Mouse (Mus musculus) ES-E14 (cell line): ENCODE measurements around the gene Ythdf1. TPM values are rescaled to one million over a fixed set of nuclear protein-coding genes. Genes with fewer than 3 reads are reported as not detected.
A peak's percentile ranks its signal among the peaks of the same experiment; 100 is the strongest.

Experiments used
- DNase-seq: peaks from one replicate; pipeline ENCODE4 v3.0.0-alpha.2; 2013; ENCODE audit warnings: low read depth, low spot score
- H3K27ac ChIP-seq: 2 replicates; pipeline ENCODE4 v1.5.1; 2012; ENCODE audit warnings: low read depth, mild to moderate bottlenecking, low read length, moderate library complexity, mixed read lengths; ENCODE audit not compliant: poor library complexity, insufficient read depth, severe bottlenecking
- H3K36me3 ChIP-seq: 2 replicates; pipeline ENCODE4 v1.6.1; 2012; ENCODE audit warnings: mild to moderate bottlenecking, low read length, moderate library complexity, mixed read lengths; ENCODE audit not compliant: control insufficient read depth, poor library complexity, insufficient read depth, severe bottlenecking
- H3K4me1 ChIP-seq, 2 experiments: fragments of 150-350 bp in 1 of 2; sonication (generic) in 1 of 2; 2 replicates each; pipeline ENCODE4 v1.6.1; 2012; ENCODE audit warnings: low read length in 2 of 2, mild to moderate bottlenecking in 1 of 2, mixed read lengths in 1 of 2; ENCODE audit not compliant: control insufficient read depth in 2 of 2, insufficient read depth in 2 of 2, poor library complexity in 1 of 2
- H3K4me3 ChIP-seq, 2 experiments: fragments of 150-350 bp in 1 of 2; sonication (generic) in 1 of 2; 2 replicates each; pipeline ENCODE4 v1.5.1; 2012; ENCODE audit warnings: low read length in 2 of 2, low read depth in 1 of 2, mild to moderate bottlenecking in 1 of 2, mixed read lengths in 1 of 2; ENCODE audit not compliant: insufficient read depth in 1 of 2, poor library complexity in 1 of 2, severe bottlenecking in 1 of 2
- H3K9ac ChIP-seq: 2 replicates; pipeline ENCODE4 v1.6.1; 2012; ENCODE audit warnings: low read depth, mild to moderate bottlenecking, low read length, mixed read lengths; ENCODE audit not compliant: poor library complexity, insufficient read depth, severe bottlenecking
- H3K9me3 ChIP-seq: fragments of 150-350 bp; sonication (generic); 2 replicates; pipeline ENCODE4 v1.6.1; 2012; ENCODE audit warnings: low read depth, mild to moderate bottlenecking, low read length; ENCODE audit not compliant: control insufficient read depth, insufficient read depth
- CHD2 ChIP-seq: IDR thresholded peaks from 2 replicates; pipeline ENCODE4 v1.6.1; 2014; ENCODE audit warnings: mild to moderate bottlenecking, low read depth, low read length, inconsistent platforms
- HCFC1 ChIP-seq: IDR thresholded peaks from 2 replicates; pipeline ENCODE4 v1.6.1; 2012; ENCODE audit warnings: low read length, inconsistent platforms, borderline replicate concordance; ENCODE audit not compliant: insufficient read depth
- MAFK ChIP-seq: IDR thresholded peaks from 2 replicates; pipeline ENCODE4 v1.6.1; 2014; ENCODE audit warnings: mild to moderate bottlenecking, low read depth, low read length, inconsistent platforms; ENCODE audit not compliant: insufficient read depth
- ZC3H11A ChIP-seq: IDR thresholded peaks from 2 replicates; pipeline ENCODE4 v1.6.1; 2012; ENCODE audit warnings: low read depth, mild to moderate bottlenecking, inconsistent platforms, low read length, borderline replicate concordance
- ZNF384 ChIP-seq: IDR thresholded peaks from 2 replicates; pipeline ENCODE4 v1.6.1; 2012; ENCODE audit warnings: low read depth, low read length, inconsistent platforms
- in situ Hi-C, 2 experiments: fragments of 600-800 bp; cut with MboI; formaldehyde crosslinking; loops; one replicate each; pipeline ENCODE4 v1.15.1; 2025; ENCODE audit warnings: low sequenced_read_pairs in 2 of 2, inconsistent platforms in 1 of 2; ENCODE audit not compliant: unreplicated experiment in 2 of 2
- total RNA-seq: library from RNA; depleted of rRNA; stranded (reverse); fragments of 300-350 nt; gene quantifications from 2 replicates; pipeline ENCODE4 v1.2.3, GENCODE M21; 2012

Gene Ythdf1
- total RNA-seq, 1 experiment = 58.4 TPM

- peak overlapping the region; percentile 85 for H3K27ac ChIP-seq
- H3K9me3 ChIP-seq = no peaks in the 10 kb centered on the region
- in situ Hi-C loops = no loop called here
- no peaks in the 10 kb centered on the region for H3K36me3 ChIP-seq
- TF ChIP-seq ZNF384 (no peak), ZC3H11A (no peak), CHD2 (no peak), MAFK (no peak), HCFC1 (no peak)
- peak; percentile 50 for DNase-seq
- H3K4me1 ChIP-seq = peaks cover 4 to 37% of the 10 kb centered on the region in 2 experiments; a peak in 3 of 4 replicates
- peak overlapping the region; percentile 74 to 79 for H3K4me3 ChIP-seq
- H3K9ac ChIP-seq = no peak overlapping the region
Observed at GRCm38 (mm10) chr2:180953638-180954037, 32.9 kb upstream of the Ythdf1 start.

GRCm38 (mm10) chr2:180952731-180953171 lies 32.0 kb upstream of the Ythdf1 start:
- no peak overlapping the region for H3K4me3 ChIP-seq
- TF ChIP-seq ZNF384 = peak; percentile 95
- TF ChIP-seq CHD2 = no peak
- peaks cover 4 to 37% of the 10 kb centered on the region in 2 experiments; a peak in 3 of 4 replicates for H3K4me1 ChIP-seq
- no peaks in the 10 kb centered on the region for H3K9me3 ChIP-seq
- H3K27ac ChIP-seq = peak overlapping the region; percentile 78; the same call in 1 of the 2 replicates
- 0 out of 2 replicates have a peak overlapping the region, but pooled peaks have one; percentile 9 for H3K9ac ChIP-seq
- in situ Hi-C loops = no loop called here
- H3K36me3 ChIP-seq = no peaks in the 10 kb centered on the region
- peak; percentile 50 for DNase-seq

- in situ Hi-C loops = no loop called here
- Histone ChIP-seq H3K4me1 (peaks cover 4 to 34% of the 10 kb centered on the region in 2 experiments; a peak in 3 of 4 replicates), H3K36me3 (no peaks in the 10 kb centered on the region), H3K9ac (no peak overlapping the region), H3K9me3 (no peaks in the 10 kb centered on the region), H3K27ac (no peak overlapping the region), H3K4me3 (no peak overlapping the region)
- DNase-seq = no peak
- no peak for TF ChIP-seq HCFC1
Observed at GRCm38 (mm10) chr2:180949947-180950346, 29.2 kb upstream of the Ythdf1 start.

GRCm38 (mm10) chr2:180941869-180942268 lies 21.1 kb upstream of the Ythdf1 start:
- no peak for DNase-seq
- no peaks in the 10 kb centered on the region for H3K36me3 ChIP-seq
- H3K4me1 ChIP-seq = no peaks in the 10 kb centered on the region
- no peak overlapping the region for H3K4me3 ChIP-seq
- TF ChIP-seq ZNF384 = no peak
- no peak for TF ChIP-seq HCFC1
- TF ChIP-seq CHD2 = no peak
- no peak for TF ChIP-seq MAFK
- no peak for TF ChIP-seq ZC3H11A
- H3K9ac ChIP-seq = no peak overlapping the region
- no peak overlapping the region for H3K27ac ChIP-seq
- H3K9me3 ChIP-seq = no peaks in the 10 kb centered on the region
- in situ Hi-C loops = no loop called here

- Histone ChIP-seq H3K27ac (no peak overlapping the region), H3K4me3 (no peak overlapping the region), H3K36me3 (no peaks in the 10 kb centered on the region), H3K4me1 (no peaks in the 10 kb centered on the region), H3K9ac (no peak overlapping the region), H3K9me3 (no peaks in the 10 kb centered on the region)
- no peak for DNase-seq
- in situ Hi-C loops = no loop called here
- TF ChIP-seq CHD2 (no peak), ZNF384 (no peak), HCFC1 (no peak), MAFK (no peak), ZC3H11A (no peak)
Observed at GRCm38 (mm10) chr2:180940187-180940586, 19.4 kb upstream of the Ythdf1 start.
